Mouse (Mus musculus): ENCODE data around the gene Il1r1.
A peak's percentile ranks its signal among the peaks of the same experiment; 100 is the strongest.

Il1r1 gene

DNA sequence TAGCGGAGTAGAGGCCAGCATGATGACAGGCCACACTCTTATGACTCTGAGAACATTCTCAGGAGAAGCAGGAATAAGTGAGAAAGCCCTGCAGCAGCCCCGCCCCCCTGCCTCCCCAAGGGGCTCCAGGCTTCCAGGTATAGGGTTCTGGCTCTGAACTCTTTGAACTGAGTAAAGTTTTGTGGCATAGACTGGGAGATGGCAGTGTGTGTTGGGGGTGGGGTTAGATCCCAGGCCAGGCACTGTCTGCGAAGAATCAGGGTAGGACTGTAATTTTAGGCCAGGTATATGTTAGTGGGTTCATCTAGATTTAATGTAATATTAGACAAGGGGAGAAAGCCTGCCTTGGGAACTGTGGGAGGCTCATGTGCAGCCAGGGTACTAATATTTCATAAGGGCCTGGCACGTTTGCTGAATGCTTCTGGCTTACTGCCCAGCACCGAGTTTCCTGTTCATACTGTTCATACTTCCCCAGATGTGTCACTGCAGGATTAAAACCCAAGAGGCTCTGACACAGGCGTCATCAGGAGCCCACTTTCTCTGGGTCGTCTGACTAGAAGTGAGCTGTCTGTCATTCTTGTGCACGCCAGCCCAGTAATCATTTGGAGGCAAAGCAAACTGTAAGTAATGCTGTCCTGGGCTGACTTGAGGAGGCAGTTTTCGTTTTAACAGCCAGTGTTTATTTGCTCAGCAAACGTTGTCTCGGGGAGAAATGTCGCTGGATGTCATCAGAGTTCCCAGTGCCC lies at the start of gene Il1r1:
Gene Il1r1, plus strand, starts transcription at position 542 of the 746 bp plus-strand sequence.
- peak; percentile 92 for DNase-seq

DNA sequence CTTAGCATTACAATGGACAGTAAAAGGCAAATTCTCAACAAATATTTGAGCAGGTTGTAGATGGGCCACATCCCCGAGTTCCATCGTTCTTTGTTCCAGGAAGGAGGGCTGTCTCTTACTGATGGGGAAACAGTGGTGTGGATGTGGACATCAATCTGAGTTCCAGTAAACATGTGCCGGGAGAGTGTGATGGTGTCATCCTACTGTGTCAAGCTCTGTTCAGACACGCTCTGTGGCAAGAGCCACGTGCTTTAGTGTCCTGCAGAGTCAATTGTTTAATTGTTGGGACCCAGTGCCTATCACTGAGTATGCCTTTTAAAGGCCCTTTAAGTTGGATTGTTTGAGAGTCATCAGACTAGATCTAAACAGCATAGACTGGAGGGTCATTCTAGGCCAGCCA lies 49.8 kb upstream of the Il1r1 start:
- DNase-seq = no peak

DNA sequence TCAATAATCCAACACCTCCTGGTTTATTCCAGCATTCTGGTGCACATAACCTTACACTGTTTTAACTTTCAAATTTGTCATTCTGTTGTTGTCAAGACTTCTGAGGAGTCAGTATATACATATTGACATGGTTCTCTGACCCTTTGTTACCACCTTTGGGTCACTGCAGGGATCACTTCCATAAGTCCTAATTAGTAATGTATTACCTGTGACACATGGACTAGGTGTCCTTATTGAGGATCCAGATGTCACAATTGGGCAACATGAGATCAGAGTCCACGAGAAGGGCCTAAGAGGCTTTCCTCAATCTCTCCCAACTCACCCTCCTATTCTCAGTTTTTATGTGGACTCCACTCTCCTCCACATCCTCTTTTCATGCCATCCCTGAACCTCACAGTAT lies 49.1 kb upstream of the Il1r1 start:
- no peak for DNase-seq

DNA sequence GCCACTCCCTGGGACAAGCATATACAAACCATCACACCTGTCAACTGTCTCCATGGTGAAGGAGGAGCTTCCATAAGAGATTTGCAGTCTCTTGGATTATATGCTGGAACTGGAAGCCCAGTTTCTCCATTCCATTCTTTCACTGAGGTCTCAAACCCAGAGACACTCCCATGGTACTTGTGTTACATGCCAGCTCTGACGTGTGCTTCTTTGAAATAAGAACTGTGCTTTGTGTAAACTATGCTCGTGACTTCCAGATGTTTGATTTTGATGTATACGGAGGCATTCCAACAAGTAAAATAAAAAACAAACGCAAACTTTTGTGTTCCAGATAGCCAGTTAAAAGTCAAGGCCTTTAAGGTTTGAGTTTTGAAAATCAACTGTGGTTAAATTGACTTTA lies 45.8 kb upstream of the Il1r1 start:
- no peak for DNase-seq

DNA sequence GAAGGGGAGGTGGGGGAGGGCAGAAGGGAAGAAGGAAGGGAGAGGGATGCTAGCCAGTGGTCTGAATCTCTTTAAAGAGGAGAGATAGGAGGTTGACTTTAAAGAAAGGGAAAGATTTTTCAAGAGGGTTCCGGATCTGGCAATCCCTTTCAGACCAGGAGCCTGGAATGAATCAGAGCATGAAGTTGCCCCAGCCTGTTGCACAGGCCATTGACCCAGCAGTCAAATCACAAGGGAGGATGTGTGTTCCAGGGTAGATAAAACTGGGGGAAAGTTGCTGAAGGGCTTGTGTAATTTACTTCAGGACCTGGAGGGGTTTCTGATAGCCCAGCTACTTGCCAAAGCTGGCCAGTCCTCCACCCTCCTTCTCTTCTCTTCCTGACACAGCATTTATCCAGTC lies 45.4 kb upstream of the Il1r1 start:
- no peak for DNase-seq

DNA sequence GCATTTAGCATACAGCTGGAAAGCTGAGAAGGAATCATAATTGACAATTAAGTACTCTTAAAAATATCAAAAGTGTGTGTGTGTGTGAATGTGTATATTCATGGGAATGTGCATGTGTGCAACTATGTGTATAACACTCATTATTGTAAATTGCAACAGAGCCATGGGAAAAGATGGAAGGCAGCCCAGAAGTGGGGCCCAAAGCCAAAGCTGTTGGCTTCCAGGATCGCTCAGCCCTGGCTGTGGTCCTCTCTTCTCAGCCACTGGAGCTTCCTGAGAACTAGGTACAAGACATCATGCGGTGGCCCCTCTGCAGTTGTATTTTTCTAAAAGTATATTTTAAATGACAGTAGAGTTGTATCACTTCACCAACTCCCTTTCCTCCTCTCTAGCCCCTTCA lies 44.0 kb upstream of the Il1r1 start:
- DNase-seq = peak; percentile 59

DNA sequence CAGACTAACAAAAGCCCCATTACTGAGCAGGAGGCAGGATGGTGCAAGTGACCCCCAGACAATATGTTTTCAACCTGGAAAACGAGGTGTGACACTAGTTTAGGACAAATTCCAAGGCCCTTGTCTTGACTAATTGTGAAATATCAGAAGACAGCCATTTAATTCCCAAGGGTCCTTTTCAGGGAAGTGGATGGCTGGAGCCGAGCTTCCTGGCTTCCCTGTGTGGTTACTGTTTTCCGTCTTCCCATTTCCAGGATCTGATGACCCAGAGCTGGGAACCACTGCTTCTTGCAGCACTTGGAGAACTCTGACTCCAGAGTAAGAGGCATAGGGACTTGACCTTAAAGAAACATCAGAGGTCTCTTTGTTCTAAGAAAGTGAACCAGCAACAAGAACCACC lies 43.2 kb upstream of the Il1r1 start:
- DNase-seq = no peak

DNA sequence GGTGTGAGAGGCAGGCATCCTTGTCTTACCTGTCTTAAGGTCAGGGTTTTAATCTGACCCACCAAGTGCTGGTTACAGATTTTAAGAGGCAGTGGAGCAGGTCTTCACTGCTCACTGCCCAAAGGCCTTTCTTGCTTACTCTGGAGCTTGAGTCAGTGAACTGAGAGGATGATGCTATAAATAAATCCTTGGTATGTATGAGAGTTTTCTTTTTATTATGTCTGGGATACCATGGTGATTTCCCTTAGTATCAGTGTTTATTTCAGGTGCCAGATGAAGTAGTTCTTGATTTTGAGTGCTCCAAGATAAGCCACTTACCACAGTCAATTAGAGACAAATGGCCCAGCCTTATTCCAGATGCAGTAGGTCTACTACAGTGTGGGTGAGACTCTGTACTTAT lies 41.5 kb upstream of the Il1r1 start:
- DNase-seq = no peak

DNA sequence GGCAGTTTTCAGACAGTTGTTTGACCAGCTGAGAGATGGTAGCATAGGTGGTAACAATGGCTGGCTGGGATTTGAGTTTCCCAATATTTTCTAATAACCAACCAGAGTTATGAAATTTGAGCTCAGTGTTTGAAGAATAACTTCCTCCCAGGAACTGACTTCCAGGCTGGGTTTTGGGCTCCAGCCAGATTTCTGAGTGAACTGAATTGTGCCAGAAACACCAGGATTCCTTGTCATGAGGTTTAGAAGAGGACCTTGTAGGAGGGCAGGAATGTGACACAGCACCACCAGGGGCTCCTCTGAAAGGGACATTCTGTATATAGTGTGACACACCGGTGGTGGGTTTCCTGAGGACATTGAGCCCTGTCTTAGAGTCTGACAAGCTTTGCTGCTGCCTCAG lies 36.9 kb upstream of the Il1r1 start:
- DNase-seq = peak; percentile 87

DNA sequence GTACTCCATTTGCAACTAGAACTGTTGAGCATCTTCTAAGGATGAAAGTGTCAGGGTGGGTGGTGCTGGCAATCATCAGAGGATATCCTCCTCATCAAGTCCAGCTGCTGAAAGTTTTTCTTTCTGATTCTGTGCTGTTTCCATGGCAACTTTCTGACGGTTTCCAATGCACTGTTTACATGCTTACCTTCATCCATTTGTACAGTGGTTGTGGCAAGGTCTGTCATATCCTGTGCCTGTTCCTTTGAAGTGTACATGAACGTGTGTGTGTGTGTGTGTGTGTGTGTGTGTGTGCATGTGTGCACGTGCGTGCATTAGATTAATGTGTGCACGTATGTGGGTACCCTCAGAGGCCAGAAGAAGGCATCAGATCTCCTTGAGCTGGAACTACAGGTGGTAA lies 34.9 kb upstream of the Il1r1 start:
- no peak for DNase-seq

DNA sequence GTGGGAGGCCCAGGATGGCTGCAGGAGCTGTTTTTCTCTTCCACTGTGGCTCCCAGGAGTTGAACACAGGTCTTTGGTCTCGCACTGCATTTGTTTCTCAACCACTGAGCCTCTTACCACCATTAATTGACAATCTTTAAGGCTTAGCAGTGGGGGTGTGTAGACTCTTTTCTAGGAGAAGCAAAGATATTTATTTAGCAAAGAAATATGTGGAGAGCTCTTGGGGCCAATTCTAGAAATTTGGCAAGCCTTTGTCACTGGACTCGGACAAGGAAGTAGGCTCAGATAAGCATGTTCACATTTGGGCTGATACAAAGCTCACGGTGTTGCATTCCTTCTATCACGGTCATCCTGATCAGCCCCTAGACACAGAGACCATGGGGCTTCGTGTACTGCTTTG lies 34.0 kb upstream of the Il1r1 start:
- DNase-seq = no peak

DNA sequence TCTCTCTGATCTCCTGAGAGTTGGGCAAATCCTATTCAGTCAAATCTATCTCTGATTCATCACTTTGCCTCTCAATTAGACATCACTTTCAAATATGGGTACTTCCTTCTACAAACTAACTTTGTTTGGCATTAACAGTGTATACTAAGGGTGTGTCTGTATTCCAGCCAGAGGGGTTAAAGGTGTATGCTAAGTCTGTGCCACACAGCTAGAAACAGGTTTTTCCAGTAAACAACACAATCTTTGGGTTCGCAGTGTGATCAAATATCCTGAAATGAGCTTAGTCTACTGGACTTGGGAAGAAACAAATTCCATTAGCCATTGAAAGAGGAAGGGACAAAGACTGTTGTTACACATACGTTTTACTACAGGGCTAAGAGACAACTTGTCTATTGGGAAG lies 30.6 kb upstream of the Il1r1 start:
- DNase-seq = no peak

DNA sequence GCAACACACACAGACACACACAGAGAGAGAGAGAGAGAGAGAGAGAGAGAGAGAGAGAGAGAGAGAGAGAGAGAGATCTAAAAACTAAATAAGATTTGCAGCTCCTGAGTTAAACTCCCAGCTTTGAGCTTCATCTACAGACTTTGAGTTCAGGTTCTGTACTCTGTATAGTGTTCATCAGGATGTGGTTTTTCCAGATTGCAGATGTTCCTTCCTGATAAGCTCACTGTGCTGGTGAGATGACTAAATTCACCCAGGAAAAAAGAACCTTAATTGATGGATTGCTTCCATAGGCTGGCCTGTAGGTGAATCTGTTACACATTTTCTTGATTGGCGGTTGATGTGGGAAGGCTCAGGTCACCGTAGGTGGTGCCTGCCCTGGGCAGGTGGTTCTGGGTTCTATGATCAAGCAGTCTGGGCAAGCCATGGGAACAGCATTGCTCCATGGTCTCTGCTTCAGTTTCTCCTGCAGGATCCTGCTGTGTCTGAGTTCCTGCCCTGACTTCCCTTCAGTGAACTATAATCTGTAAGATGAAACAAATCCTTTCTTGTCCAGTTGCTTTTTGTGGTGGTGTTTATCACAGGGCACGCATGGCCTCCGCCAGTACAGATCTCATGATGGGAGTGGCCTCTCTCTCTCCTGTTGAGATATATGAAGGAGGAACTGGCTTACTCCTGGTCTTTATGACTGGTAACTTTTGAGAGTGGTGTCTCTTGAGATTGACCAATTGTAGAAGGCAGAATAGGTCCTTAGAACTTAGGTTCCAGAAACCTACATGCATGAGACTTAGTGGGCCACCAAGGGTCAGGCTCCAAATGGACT lies 11.3 kb upstream of the Il1r1 start:
- DNase-seq = no peak

DNA sequence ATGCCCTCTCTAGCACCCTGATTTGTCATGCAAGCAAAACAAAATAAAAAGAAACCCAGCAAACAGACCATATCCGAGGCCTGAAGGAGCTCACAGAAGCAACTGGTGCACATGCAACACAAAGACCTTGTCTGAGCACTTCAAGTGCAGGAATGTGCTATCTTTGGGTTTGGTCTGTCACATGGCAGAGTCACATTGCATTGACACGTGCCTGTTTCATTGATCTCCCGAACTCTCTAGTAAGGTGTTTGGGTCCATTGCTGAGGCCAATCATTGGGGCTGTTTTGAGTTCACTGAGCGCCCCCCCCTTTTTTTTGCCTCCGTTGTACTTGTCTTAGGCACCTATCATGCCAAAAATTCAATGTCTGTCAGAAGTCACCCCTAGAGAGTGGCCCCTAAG lies 7.4 kb upstream of the Il1r1 start:
- DNase-seq = no peak

DNA sequence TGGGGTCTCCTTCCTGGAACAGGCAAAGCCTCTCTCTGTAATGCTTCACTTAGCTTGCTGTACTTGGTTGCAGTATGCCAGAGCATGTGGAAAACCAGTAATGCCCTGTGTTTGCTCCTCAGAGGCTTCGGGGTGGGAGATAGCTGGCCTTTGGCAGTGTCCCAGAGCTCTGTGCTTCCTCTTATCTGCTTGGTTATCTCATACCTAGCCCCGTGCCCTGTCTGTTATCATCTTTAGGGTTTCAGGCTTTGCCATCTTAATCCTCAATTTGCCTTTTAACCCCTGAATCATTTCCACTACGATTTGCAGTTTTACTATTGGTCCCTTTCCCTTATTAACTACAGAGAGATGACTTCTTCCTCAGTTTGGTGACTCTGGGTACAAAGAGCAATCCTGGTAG lies 6.3 kb upstream of the Il1r1 start:
- no peak for DNase-seq

DNA sequence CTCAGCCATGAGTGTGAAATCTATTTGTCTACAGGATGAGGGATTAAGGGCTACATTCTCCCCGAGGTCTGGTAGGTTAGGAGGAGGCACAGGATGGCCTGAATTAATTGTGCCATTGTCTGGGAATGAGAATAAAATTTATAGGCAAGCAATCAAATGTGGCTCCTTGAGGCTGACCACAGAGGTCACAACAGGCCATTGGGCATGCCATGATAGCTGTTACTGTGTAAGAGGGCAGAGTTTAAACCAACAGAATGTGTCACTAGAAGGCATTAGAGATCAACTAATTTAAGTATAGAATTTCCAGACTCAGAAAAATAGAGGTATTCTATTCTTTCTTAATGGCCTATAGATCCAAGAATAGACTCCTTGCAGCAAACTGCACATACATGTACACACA lies 4.3 kb upstream of the Il1r1 start:
- DNase-seq = no peak

DNA sequence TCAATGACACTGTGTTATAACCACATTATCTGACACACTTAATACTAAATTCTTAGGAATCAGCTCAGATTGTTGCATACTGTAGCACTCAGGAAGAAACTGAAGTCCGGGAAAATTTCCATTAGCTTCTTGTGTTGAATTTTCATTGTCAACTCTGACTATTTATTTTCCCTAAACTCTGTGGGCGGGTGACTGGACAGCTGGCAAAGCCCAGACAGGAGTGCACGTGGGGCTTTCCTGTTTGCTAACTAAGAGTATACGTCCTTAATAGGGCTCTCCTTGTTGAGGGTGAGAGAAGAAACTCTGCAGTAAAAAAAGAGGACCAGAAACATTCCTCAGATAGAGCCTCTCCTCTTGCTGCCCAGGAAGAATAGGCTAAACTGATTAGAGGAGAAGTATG lies 3.0 kb upstream of the Il1r1 start:
- no peak for DNase-seq

DNA sequence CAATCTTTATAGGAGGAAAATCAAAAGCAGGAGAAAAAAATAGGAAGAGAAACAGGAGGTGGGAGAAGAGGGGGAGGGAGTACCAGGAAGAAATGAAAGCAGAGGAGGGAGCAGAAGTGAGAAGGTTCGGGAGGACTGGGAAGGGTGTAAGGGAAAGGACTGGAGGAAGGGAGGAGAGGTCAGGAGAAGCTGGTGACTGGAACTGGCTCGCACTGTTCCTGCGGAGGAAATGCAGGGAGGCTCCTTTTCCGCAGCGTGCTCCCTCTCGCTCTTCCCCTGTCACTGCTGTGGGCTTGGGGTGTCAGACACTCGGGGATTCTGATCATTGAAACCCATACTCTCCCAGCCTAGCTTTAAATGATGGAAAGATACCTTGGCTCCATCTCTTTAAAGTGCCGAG lies 2.2 kb upstream of the Il1r1 start:
- no peak for DNase-seq

DNA sequence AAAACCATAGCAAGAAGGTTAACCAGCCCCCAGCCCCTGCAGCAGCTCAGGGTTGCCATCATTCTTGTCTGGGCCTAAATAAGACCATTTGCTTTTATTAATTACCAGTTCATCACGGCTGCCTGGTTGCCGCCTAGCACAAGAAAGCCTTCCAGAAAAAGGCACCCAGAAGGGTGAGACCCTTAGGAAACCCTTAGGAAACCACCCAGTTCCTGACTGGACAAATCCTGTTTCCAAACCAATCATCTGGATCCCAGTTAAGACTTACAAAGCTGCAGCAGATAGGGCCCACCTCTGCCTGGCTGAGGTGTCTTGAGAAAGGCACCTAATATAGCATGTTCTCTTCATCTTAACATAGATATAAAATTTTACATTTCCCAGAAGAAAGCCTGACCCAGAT lies 1.3 kb upstream of the Il1r1 start:
- DNase-seq = no peak

DNA sequence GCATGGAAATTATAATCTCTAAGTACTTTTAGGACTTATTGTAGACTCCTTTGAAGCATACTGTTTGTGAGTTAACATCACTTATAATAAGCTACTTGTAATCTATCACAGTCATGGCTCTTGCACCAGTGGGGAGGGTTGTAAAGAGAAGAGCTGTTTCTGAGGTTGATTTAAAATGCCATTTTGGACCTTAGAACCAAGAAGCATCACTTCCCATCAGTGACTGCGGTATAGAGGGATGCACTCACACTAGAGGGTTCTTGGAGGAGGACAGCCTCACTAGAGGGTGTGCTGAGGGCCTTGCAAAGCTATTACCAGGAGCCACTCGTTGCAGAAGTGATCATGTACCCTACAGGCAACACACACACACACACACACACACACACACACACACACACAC lies 700 bp downstream of the Il1r1 start:
- DNase-seq = no peak

DNA sequence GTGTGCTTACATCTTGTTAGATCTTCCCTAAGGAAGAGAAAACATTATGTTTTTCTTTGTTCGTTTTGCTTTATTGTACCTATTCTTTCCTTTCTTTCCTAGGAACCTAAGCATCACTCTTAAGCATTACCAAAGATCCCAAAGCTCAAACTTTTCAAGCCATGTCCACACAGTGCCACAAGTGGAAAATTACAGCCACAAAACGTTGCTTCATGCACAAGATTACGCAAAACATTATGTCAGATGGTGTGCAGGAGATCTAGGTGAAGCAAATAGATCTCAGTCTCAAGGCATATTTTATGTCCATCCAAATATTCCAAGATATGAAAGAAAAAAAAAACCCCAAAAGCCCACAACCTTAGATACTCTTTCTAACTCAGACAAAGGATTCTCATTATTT lies 4.2 kb downstream of the Il1r1 start:
- no peak for DNase-seq

DNA sequence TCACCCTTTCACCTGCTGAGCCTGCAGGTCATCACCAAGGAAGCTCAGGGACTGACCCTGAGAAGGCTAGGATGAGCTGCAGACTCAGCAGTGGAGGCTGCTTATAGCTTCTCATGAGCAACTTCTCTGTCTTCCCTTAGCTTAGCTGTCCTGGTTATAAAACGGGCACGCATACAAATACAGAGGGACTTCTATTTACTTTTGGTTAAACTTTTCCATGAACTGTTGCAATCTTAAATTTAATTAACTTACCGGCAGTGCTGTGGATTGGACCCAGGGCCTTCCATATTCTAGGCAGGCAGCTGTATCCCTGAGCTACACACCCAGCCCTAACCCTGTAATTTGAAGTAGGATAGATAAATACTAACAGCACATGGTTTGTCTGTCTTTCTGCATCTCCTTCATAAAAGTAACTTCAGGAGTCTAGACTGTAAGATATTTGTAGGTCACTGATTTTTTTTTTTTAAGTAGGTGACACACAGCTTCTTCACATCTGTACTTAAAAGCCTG lies 4.9 kb downstream of the Il1r1 start:
- DNase-seq = no peak

DNA sequence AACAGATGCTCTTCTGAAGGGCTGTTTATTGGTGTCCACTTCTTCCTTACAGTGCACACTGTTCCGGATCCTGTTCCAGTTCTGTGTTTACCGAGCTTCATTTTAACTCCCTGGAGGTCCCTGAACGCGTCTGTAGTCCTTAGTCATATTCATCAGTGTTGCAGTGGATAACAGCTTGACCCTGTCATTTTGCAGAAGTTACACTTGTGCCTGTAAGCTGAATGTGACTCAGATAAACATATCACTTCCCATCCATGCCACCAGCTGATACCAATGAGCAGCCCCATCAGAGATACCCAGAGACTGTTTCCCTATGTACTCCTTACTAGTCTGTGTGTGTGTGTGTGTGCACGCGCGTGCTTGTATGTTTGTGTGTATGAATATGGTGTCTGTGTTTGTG lies 5.5 kb downstream of the Il1r1 start:
- peak; percentile 49 for DNase-seq

DNA sequence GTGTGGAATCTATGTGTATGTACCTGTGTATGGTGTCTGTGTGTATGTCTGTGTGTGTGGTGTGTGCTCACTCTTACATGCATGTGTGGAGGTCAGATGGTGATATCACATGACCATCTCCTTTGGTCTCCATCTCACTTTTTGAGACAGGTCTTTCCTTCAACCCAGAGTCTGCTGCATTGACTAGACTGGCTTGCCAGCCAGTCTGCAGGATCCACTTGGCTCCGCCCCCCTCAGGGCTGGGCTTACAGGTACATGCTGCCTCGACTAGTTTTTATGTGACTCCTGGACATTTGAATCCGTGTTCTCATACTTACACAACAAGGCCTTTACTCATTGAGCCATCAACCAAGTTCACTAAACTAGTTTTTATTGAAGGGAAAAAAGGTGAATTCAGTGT lies 6.2 kb downstream of the Il1r1 start:
- no peak for DNase-seq

DNA sequence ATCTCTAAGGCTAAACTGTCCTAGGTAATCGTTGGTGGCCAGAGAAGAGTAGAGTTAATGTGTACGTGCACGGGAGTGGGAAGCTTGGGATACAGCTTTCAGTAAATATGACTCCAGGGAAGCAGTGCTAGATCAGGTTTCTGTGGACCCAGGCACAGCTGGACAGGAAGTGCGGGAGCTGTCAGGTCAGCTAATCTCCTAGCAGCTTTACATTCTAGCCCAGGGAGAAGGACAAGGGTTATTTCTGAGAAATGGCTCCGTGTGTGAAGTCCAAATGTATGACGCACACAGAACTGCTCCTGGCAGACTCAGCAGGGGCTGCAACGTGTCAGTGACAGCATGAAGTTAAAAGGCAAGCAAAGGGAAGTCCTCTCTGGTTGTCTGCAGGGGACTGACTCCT lies 8.3 kb downstream of the Il1r1 start:
- DNase-seq = peak; percentile 39
